Mouse (Mus musculus) ES-E14 (cell line): ENCODE data around the gene Tedc1. TPM values are rescaled to one million over a fixed set of nuclear protein-coding genes. Genes with fewer than 3 reads are reported as not detected.

Experiments used
- DNase-seq: peaks from one replicate; pipeline ENCODE4 v3.0.0-alpha.2; 2013; ENCODE audit warnings: low read depth, low spot score
- H3K27ac ChIP-seq: 2 replicates; pipeline ENCODE4 v1.5.1; 2012; ENCODE audit warnings: low read depth, mild to moderate bottlenecking, low read length, moderate library complexity, mixed read lengths; ENCODE audit not compliant: poor library complexity, insufficient read depth, severe bottlenecking
- H3K36me3 ChIP-seq: 2 replicates; pipeline ENCODE4 v1.6.1; 2012; ENCODE audit warnings: mild to moderate bottlenecking, low read length, moderate library complexity, mixed read lengths; ENCODE audit not compliant: control insufficient read depth, poor library complexity, insufficient read depth, severe bottlenecking
- H3K4me1 ChIP-seq, 2 experiments: fragments of 150-350 bp in 1 of 2; sonication (generic) in 1 of 2; 2 replicates each; pipeline ENCODE4 v1.6.1; 2012; ENCODE audit warnings: low read length in 2 of 2, mild to moderate bottlenecking in 1 of 2, mixed read lengths in 1 of 2; ENCODE audit not compliant: control insufficient read depth in 2 of 2, insufficient read depth in 2 of 2, poor library complexity in 1 of 2
- H3K4me3 ChIP-seq, 2 experiments: fragments of 150-350 bp in 1 of 2; sonication (generic) in 1 of 2; 2 replicates each; pipeline ENCODE4 v1.5.1; 2012; ENCODE audit warnings: low read length in 2 of 2, low read depth in 1 of 2, mild to moderate bottlenecking in 1 of 2, mixed read lengths in 1 of 2; ENCODE audit not compliant: insufficient read depth in 1 of 2, poor library complexity in 1 of 2, severe bottlenecking in 1 of 2
- H3K9ac ChIP-seq: 2 replicates; pipeline ENCODE4 v1.6.1; 2012; ENCODE audit warnings: low read depth, mild to moderate bottlenecking, low read length, mixed read lengths; ENCODE audit not compliant: poor library complexity, insufficient read depth, severe bottlenecking
- H3K9me3 ChIP-seq: fragments of 150-350 bp; sonication (generic); 2 replicates; pipeline ENCODE4 v1.6.1; 2012; ENCODE audit warnings: low read depth, mild to moderate bottlenecking, low read length; ENCODE audit not compliant: control insufficient read depth, insufficient read depth
- CHD2 ChIP-seq: IDR thresholded peaks from 2 replicates; pipeline ENCODE4 v1.6.1; 2014; ENCODE audit warnings: mild to moderate bottlenecking, low read depth, low read length, inconsistent platforms
- HCFC1 ChIP-seq: IDR thresholded peaks from 2 replicates; pipeline ENCODE4 v1.6.1; 2012; ENCODE audit warnings: low read length, inconsistent platforms, borderline replicate concordance; ENCODE audit not compliant: insufficient read depth
- MAFK ChIP-seq: IDR thresholded peaks from 2 replicates; pipeline ENCODE4 v1.6.1; 2014; ENCODE audit warnings: mild to moderate bottlenecking, low read depth, low read length, inconsistent platforms; ENCODE audit not compliant: insufficient read depth
- ZC3H11A ChIP-seq: IDR thresholded peaks from 2 replicates; pipeline ENCODE4 v1.6.1; 2012; ENCODE audit warnings: low read depth, mild to moderate bottlenecking, inconsistent platforms, low read length, borderline replicate concordance
- ZNF384 ChIP-seq: IDR thresholded peaks from 2 replicates; pipeline ENCODE4 v1.6.1; 2012; ENCODE audit warnings: low read depth, low read length, inconsistent platforms
- in situ Hi-C, 2 experiments: fragments of 600-800 bp; cut with MboI; formaldehyde crosslinking; loops; one replicate each; pipeline ENCODE4 v1.15.1; 2025; ENCODE audit warnings: low sequenced_read_pairs in 2 of 2, inconsistent platforms in 1 of 2; ENCODE audit not compliant: unreplicated experiment in 2 of 2
- total RNA-seq: library from RNA; depleted of rRNA; stranded (reverse); fragments of 300-350 nt; gene quantifications from 2 replicates; pipeline ENCODE4 v1.2.3, GENCODE M21; 2012

Tedc1 gene
- total RNA-seq, 1 experiment = 30.3 TPM

GRCm38 (mm10) chr12:113140616-113141411, 15.4 kb upstream of the Tedc1 start:
- no peak for DNase-seq
- no peak overlapping the region for H3K27ac ChIP-seq

GRCm38 (mm10) chr12:113141531-113141973, 14.7 kb upstream of the Tedc1 start:
- Histone ChIP-seq H3K4me1 (peaks cover 0 to 34% of the 10 kb centered on the region in 2 experiments; a peak in 3 of 4 replicates), H3K27ac (no peak overlapping the region), H3K9ac (peak overlapping the region; percentile 85; the same call in 1 of the 2 replicates), H3K4me3 (peak overlapping the region; percentile 71 to 89), H3K36me3 (peaks cover 25% of the 10 kb centered on the region), H3K9me3 (no peaks in the 10 kb centered on the region)
- no peak for DNase-seq
- TF ChIP-seq ZC3H11A (no peak), MAFK (no peak), HCFC1 (no peak), CHD2 (no peak), ZNF384 (no peak)
- in situ Hi-C loops = no loop called here

More at GRCm38 (mm10) chr12:113140616-113141411, 15.4 kb upstream of the Tedc1 start:
- in situ Hi-C loops = no loop called here
- H3K4me3 ChIP-seq = peak overlapping the region; percentile 71 to 89
- H3K9ac ChIP-seq = peak overlapping the region; percentile 85
- peaks cover 32% of the 10 kb centered on the region for H3K36me3 ChIP-seq
- no peaks in the 10 kb centered on the region for H3K9me3 ChIP-seq
- peaks cover 0 to 31% of the 10 kb centered on the region in 2 experiments; a peak in 3 of 4 replicates for H3K4me1 ChIP-seq
- TF ChIP-seq HCFC1 (no peak), CHD2 (no peak)

GRCm38 (mm10) chr12:113142021-113142975, 13.9 kb upstream of the Tedc1 start:
- Histone ChIP-seq H3K27ac (no peak overlapping the region), H3K9me3 (no peaks in the 10 kb centered on the region), H3K4me1 (peaks cover 0 to 37% of the 10 kb centered on the region in 2 experiments; a peak in 3 of 4 replicates), H3K36me3 (peaks cover 21% of the 10 kb centered on the region), H3K4me3 (no peak overlapping the region; a peak in 1 of 4 replicates), H3K9ac (no peak overlapping the region)
- no peak for DNase-seq
- in situ Hi-C loops = no loop called here
- TF ChIP-seq ZC3H11A (no peak), ZNF384 (no peak), MAFK (no peak), CHD2 (no peak), HCFC1 (no peak)

- Histone ChIP-seq H3K9ac (no peak overlapping the region), H3K27ac (no peak overlapping the region), H3K9me3 (no peaks in the 10 kb centered on the region), H3K4me1 (peaks cover 0 to 46% of the 10 kb centered on the region in 2 experiments; a peak in 3 of 4 replicates), H3K4me3 (no peak overlapping the region), H3K36me3 (peaks cover 21% of the 10 kb centered on the region)
- TF ChIP-seq ZNF384 (no peak), MAFK (no peak), HCFC1 (no peak), ZC3H11A (no peak)
- in situ Hi-C loops = no loop called here
- DNase-seq = no peak
These were observed 13.1 kb upstream of the Tedc1 start for GRCm38 (mm10) chr12:113143164-113143563.
